Mouse (Mus musculus) liver, embryonic 13.5 days (tissue): ENCODE measurements around the gene Las1l. TPM values are rescaled to one million over a fixed set of nuclear protein-coding genes. Genes with fewer than 3 reads are reported as not detected.

Experiments
- ATAC-seq: fragments of 200-750 bp; cut with Nextera tagmentation; 2 replicates; pipeline ENCODE4 v1.8.0; 2017; ENCODE audit warnings: low read depth, mild to moderate bottlenecking, moderate number of reproducible peaks, moderate library complexity
- DNase-seq: peaks from one replicate; pipeline ENCODE4 v3.0.0; 2022
- H3K27ac ChIP-seq: fragments of 300-500 bp; sonication (generic); 2 replicates; pipeline ENCODE4 v1.5.1; 2015; ENCODE audit warnings: moderate library complexity, mild to moderate bottlenecking, inconsistent platforms
- H3K27me3 ChIP-seq: fragments of 300-500 bp; sonication (generic); 2 replicates; pipeline ENCODE4 v1.6.1; 2015; ENCODE audit warnings: mild to moderate bottlenecking, inconsistent platforms
- H3K36me3 ChIP-seq: fragments of 300-500 bp; sonication (generic); 2 replicates; pipeline ENCODE4 v1.6.1; 2015; ENCODE audit warnings: mild to moderate bottlenecking, inconsistent platforms
- H3K4me1 ChIP-seq: fragments of 300-500 bp; sonication (generic); replicated peaks from 2 replicates; pipeline ENCODE4 v1.6.1; 2015; ENCODE audit warnings: inconsistent platforms
- H3K4me2 ChIP-seq: fragments of 300-500 bp; sonication (generic); 2 replicates; pipeline ENCODE4 v1.6.1; 2015; ENCODE audit warnings: inconsistent platforms, mild to moderate bottlenecking, moderate library complexity
- H3K4me3 ChIP-seq: fragments of 300-500 bp; sonication (generic); replicated peaks from 2 replicates; pipeline ENCODE4 v1.5.1; 2015; ENCODE audit warnings: mild to moderate bottlenecking, inconsistent platforms
- H3K9ac ChIP-seq: fragments of 300-500 bp; sonication (generic); 2 replicates; pipeline ENCODE4 v1.6.1; 2015; ENCODE audit warnings: mild to moderate bottlenecking, inconsistent platforms
- H3K9me3 ChIP-seq: fragments of 300-500 bp; sonication (generic); replicated peaks from 2 replicates; pipeline ENCODE4 v1.6.1; 2016; ENCODE audit warnings: inconsistent platforms
- WGBS: fragments of 180-500 bp; shearing (Covaris S2); methylation state at CpG from one replicate; pipeline ENCODE4 v1.1.7; 2015; ENCODE audit not compliant: insufficient replicate concordance; 5-methylcytosine and 5-hydroxymethylcytosine counted together
- polyA plus RNA-seq: library from polyadenylated mRNA; unstranded; fragments of >200 nt; fragmentation: Nextera tagmentation; extraction: Ambion mirVana; gene quantifications from 2 replicates; pipeline ENCODE4 v1.2.1, GENCODE M21; 2015

Gene Las1l
- polyA plus RNA-seq, 1 experiment from 2014 or later, result 42.1 TPM

- Histone ChIP-seq H3K9ac (no peak overlapping the region), H3K4me3 (no peak overlapping the region), H3K9me3 (no peaks in the 10 kb centered on the region), H3K27ac (no peak overlapping the region), H3K36me3 (peaks cover 49% of the 10 kb centered on the region), H3K4me2 (no peak overlapping the region), H3K4me1 (peaks cover 7% of the 10 kb centered on the region), H3K27me3 (no peaks in the 10 kb centered on the region)
- ATAC-seq, result no peak
- DNase-seq, result no peak
- WGBS, result 57% methylated on average over 3 of the region's 3 CpGs
Measured at GRCm38 (mm10) chrX:95950776-95951175, 6.0 kb downstream of the Las1l start.

- Histone ChIP-seq H3K27ac (no peak overlapping the region), H3K9me3 (no peaks in the 10 kb centered on the region), H3K27me3 (no peaks in the 10 kb centered on the region), H3K4me3 (no peak overlapping the region), H3K4me2 (no peak overlapping the region), H3K4me1 (no peaks in the 10 kb centered on the region), H3K9ac (no peak overlapping the region), H3K36me3 (peaks cover 57% of the 10 kb centered on the region)
- ATAC-seq (no peak), DNase-seq (no peak)
- 76% methylated on average over 4 of the region's 4 CpGs for WGBS
Measured at GRCm38 (mm10) chrX:95948135-95948534, 8.6 kb downstream of the Las1l start.

GRCm38 (mm10) chrX:95945496-95945895 is 11.3 kb downstream of the Las1l start:
- no peak for ATAC-seq
- Histone ChIP-seq H3K4me3 (no peak overlapping the region), H3K4me2 (no peak overlapping the region), H3K27me3 (no peaks in the 10 kb centered on the region), H3K9me3 (no peaks in the 10 kb centered on the region), H3K4me1 (no peaks in the 10 kb centered on the region), H3K27ac (no peak overlapping the region), H3K9ac (no peak overlapping the region), H3K36me3 (peaks cover 52% of the 10 kb centered on the region)
- WGBS, result 73% methylated on average over 2 of the region's 2 CpGs
- no peak for DNase-seq

- no peak for ATAC-seq
- no peak overlapping the region for H3K4me2 ChIP-seq
- no peak overlapping the region for H3K9ac ChIP-seq
- no peak for DNase-seq
- H3K4me1 ChIP-seq, result no peaks in the 10 kb centered on the region
- no peaks in the 10 kb centered on the region for H3K27me3 ChIP-seq
- 81% methylated on average over 2 of the region's 2 CpGs for WGBS
- H3K4me3 ChIP-seq, result no peak overlapping the region
- no peaks in the 10 kb centered on the region for H3K9me3 ChIP-seq
- peaks cover 40% of the 10 kb centered on the region for H3K36me3 ChIP-seq
- H3K27ac ChIP-seq, result no peak overlapping the region
Measured at GRCm38 (mm10) chrX:95935481-95935880, 21.3 kb downstream of the Las1l start.

GRCm38 (mm10) chrX:95902716-95903115 is 54.0 kb downstream of the Las1l start:
- Histone ChIP-seq H3K27ac (no peak overlapping the region), H3K4me2 (no peak overlapping the region), H3K9ac (no peak overlapping the region), H3K9me3 (no peaks in the 10 kb centered on the region), H3K4me1 (no peaks in the 10 kb centered on the region), H3K36me3 (no peaks in the 10 kb centered on the region), H3K27me3 (no peaks in the 10 kb centered on the region), H3K4me3 (no peak overlapping the region)
- WGBS, result 59% methylated on average over 3 of the region's 3 CpGs
- DNase-seq, result no peak
- ATAC-seq, result no peak

Other genes starting within 250 kb of the Las1l start
- 0.17 and 0.23 TPM in 2 replicates for gene Zc3h12b, start 245.3 kb downstream of the Las1l start, polyA plus RNA-seq
- 47.6 and 65.8 TPM in 2 replicates for gene Msn, start 139.1 kb upstream of the Las1l start, polyA plus RNA-seq